Mouse (Mus musculus) MEL-GATA-1-ER (cell line): ENCODE measurements around the gene Foxr2.

Experiments
- DNase-seq: peaks from one replicate; pipeline ENCODE4 v3.0.0-alpha.2; 2012; ENCODE audit warnings: low read depth; ENCODE audit errors: extremely low read depth

Foxr2 gene

DNA sequence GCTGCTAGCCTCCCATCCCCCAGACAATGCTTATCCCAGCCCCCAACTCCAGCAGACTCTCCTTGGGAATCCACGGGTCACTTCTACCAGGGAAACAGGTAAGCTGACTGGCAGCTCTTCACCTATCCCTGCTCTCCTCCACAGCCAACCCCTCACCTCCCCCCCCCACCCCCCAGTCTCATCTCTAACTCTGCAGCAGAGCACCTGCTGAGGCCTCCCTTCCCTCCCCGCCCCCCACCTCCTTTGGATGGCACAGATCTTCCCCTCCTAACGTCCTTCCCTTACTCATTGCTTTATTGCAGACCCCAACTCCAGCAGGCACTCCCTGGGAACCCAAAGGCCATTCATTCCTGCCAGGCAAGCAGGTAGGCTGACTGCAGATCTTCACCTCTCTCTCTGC lies at the start of gene Foxr2:
Gene Foxr2, plus strand, starts transcription at position 301 of the 400 bp plus-strand sequence.
- DNase-seq: no peak

GRCm38 (mm10) chrX:153119013-153119412 lies 427 bp downstream of the Foxr2 start:
- no peak for DNase-seq

DNA sequence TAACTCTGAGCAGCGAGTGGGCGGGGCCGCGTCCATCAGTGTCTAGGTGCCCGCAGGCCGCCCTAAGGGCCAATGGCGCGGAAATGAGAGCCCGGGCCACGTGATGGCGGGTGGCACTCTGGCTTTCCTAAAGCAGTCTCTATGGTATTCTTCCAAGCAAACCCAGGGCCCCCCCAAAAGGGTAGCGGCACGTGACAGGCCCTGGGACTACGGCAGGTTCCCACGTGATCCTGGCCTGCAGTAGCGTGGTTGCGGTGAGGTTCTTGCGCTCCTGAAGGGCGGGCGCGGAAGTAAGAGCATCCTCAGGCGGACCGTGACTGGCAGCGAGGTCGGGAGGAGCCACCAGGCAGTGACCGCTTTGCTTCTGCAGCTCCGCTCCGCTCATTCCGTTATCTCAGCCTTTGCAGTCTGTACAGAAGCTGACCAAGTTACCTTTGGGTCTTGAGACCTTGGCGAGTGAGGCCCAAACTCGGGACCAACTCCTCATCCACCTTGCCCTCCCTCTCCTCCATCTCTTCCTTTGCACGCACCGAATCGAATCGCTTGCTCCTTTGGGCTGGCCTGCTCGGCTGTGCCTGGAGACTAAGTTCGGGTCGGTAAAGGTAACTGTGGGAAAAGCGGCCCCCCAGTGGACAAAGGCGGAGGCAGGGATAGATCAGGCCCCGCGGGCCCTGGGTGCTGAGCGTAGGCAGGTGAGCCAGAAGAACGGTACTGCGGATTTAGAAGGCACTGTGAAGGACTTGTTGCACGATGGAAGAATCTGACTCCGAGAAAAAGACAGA lies 21.3 kb downstream of the Foxr2 start, which contains the start of gene Rragb:
Gene Rragb, plus strand, starts transcription at position 248 of the 782 bp plus-strand sequence.
- no peak for DNase-seq

- no peak for DNase-seq
These were observed 24.1 kb downstream of the Foxr2 start for GRCm38 (mm10) chrX:153142656-153143055.

DNA sequence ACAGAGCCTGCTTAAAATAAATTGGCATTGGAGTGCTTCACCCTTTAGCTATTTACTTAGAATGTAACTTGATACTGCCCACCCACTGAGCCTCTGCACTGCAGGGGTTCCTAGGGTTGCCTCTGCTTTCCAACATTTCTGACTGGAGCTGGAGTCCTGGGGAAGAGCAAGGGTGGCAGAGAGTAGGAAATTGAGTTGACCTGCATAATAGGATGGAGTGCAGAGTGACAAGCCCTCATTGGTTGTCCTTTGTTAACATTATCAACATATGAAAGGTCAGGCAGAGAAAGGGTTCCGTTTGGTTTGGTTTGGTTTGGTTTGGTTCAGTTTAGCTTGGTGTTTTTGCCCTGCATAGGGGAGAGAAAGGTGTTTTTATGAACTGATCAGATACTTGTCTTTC lies 33.2 kb downstream of the Foxr2 start:
- no peak for DNase-seq

DNA sequence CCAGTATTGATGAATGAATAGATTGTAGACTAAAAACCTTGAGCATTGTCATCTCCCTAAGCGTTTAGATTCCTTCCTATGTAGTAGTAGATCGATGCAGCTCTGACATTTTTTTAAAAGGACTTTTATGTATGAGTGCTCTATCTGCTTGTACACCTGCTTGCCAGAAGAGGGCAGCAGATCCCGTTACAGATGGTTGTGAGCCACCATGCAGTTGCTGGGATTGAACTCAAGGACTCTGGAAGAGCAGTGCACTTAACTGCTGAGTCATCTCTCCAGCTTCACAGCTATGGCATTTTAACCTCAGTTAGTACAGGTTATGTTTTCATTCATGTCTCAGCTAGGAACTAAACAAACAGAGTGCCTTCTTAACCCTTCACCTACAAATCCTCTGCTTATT lies 36.7 kb downstream of the Foxr2 start:
- DNase-seq: peak; percentile 18

GRCm38 (mm10) chrX:153174786-153175185 lies 56.2 kb downstream of the Foxr2 start:
- peak; percentile 11 for DNase-seq

DNA sequence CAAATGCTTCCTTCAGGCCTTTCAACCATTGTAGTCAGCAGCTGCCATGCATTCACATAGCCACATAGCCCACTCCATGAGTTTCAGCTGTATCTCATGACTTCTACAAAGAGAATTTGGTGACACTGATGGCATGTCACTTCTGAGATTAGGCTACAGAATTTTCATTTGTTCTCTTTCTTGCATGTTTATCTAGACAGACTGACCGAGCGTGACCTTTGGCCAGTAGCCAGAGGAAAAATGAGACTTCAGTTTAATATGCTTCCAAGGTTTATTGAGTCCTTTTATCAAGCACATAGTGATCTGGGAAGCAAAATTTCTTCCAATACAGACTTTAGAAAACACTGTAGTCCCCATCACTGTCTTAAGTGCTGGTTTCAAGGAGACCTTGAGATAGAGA lies 63.6 kb downstream of the Foxr2 start:
- no peak for DNase-seq
